Mouse (Mus musculus) thymus, adult 2 months (tissue): ENCODE measurements around the gene Ephb1.

Experiments
- CTCF ChIP-seq: fragments of 200-500 bp; IDR thresholded peaks from 2 replicates; pipeline ENCODE4 v1.5.1; 2012; ENCODE audit warnings: mild to moderate bottlenecking, control low read depth, low read length, moderate library complexity, borderline replicate concordance; ENCODE audit not compliant: control insufficient read depth, poor library complexity, insufficient read depth; ENCODE audit errors: extremely low read depth
- POLR2A ChIP-seq: fragments of 200-500 bp; IDR thresholded peaks from 2 replicates; pipeline ENCODE4 v1.6.1; 2012; ENCODE audit warnings: mild to moderate bottlenecking, low read length, control low read depth, moderate library complexity; ENCODE audit not compliant: control insufficient read depth, poor library complexity, insufficient read depth; ENCODE audit errors: extremely low read depth

DNA sequence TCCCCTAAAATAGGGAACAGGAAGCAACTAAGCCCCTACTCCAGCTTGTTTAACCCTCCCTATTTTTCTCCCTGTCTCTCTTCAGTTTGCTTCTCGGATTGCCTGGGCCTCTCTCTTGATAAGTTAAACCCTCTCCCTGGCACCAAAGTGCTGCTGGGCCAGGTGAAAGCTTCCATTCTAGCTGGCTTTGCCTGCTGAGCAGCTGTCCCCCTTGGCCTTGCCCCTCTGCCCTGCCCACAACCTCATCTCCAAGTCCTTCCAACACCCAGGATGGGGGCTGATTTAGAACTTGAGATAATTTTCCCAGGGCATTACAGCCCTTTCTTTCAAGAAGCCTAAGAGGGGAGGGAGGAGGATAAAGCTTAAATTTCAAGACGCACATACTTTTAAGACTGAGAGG is 174.0 kb downstream of the Ephb1 start:
- TF ChIP-seq POLR2A (no peak), CTCF (no peak)
